Mouse (Mus musculus) stomach, embryonic 15.5 days (tissue): ENCODE data around the gene Ttf1. TPM values are rescaled to one million over a fixed set of nuclear protein-coding genes. Genes with fewer than 3 reads are reported as not detected.
"Not testable (repeated sequence)": the region's sequence is repeated elsewhere in the genome, so short reads cannot be mapped to it uniquely, and the experiment has no call there.

ENCODE experiments used
- ATAC-seq: fragments of 200-750 bp; cut with Nextera tagmentation; 2 replicates; pipeline ENCODE4 v1.8.0; 2017; ENCODE audit warnings: low read depth, moderate number of reproducible peaks, moderate TSS enrichment; ENCODE audit not compliant: insufficient read depth, low FRiP score
- H3K27ac ChIP-seq: fragments of 300-500 bp; sonication (generic); 2 replicates; pipeline ENCODE4 v1.5.1; 2015; ENCODE audit warnings: mild to moderate bottlenecking, inconsistent platforms
- H3K27me3 ChIP-seq: fragments of 300-500 bp; sonication (generic); replicated peaks from 2 replicates; pipeline ENCODE4 v1.6.1; 2015; ENCODE audit warnings: inconsistent platforms
- H3K36me3 ChIP-seq: fragments of 300-500 bp; sonication (generic); 2 replicates; pipeline ENCODE4 v1.6.1; 2015; ENCODE audit warnings: inconsistent platforms
- H3K4me1 ChIP-seq: fragments of 300-500 bp; sonication (generic); 2 replicates; pipeline ENCODE4 v1.6.1; 2015; ENCODE audit warnings: inconsistent platforms
- H3K4me2 ChIP-seq: fragments of 300-500 bp; sonication (generic); 2 replicates; pipeline ENCODE4 v1.6.1; 2015; ENCODE audit warnings: mild to moderate bottlenecking, inconsistent platforms
- H3K4me3 ChIP-seq: fragments of 300-500 bp; sonication (generic); replicated peaks from 2 replicates; pipeline ENCODE4 v1.5.1; 2015; ENCODE audit warnings: inconsistent platforms
- H3K9ac ChIP-seq: fragments of 300-500 bp; sonication (generic); 2 replicates; pipeline ENCODE4 v1.6.1; 2015; ENCODE audit warnings: inconsistent platforms
- H3K9me3 ChIP-seq: fragments of 300-500 bp; sonication (generic); 2 replicates; pipeline ENCODE4 v1.6.1; 2016; ENCODE audit warnings: inconsistent platforms
- WGBS: fragments of 180-500 bp; shearing (Covaris S2); methylation state at CpG from one replicate; pipeline ENCODE4 v1.1.7; 2015; 5-methylcytosine and 5-hydroxymethylcytosine counted together
- polyA plus RNA-seq: library from polyadenylated mRNA; unstranded; fragments of >200 nt; fragmentation: Nextera tagmentation; extraction: Ambion mirVana; gene quantifications from 2 replicates; pipeline ENCODE4 v1.2.1, GENCODE M21; 2015

The Ttf1 gene
- polyA plus RNA-seq, 1 experiment from 2014 or later, result 10.1 TPM

DNA sequence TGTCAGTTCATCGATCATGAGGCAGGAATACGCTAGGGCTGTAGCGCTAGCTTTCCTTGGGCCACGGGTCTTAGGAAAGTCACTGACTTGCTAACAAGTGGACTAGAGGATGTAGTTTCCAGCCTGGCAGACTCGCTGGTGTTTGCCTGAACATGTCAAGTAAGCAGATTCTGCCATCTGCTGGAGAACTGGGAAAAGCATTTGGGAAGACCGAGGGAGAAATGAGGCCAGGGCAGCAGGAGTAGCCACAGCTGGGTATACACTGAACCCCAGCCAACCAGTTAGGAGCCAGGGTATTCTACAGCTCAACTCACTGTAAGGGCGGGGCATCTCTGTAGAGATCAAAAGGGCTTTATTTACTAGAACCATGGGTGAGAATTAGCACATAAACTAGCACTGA lies 6.3 kb downstream of the Ttf1 start:
- peaks cover 2% of the 10 kb centered on the region; the same call in 1 of the 2 replicates for H3K4me1 ChIP-seq
- peak; percentile 27; the same call in 1 of the 2 replicates for ATAC-seq
- H3K27me3 ChIP-seq, result no peaks in the 10 kb centered on the region
- H3K36me3 ChIP-seq, result peaks cover 18% of the 10 kb centered on the region
- no peak overlapping the region for H3K9ac ChIP-seq
- no peak overlapping the region for H3K4me2 ChIP-seq
- no peaks in the 10 kb centered on the region for H3K9me3 ChIP-seq
- no peak overlapping the region for H3K27ac ChIP-seq
- H3K4me3 ChIP-seq, result no peak overlapping the region
- WGBS, result 56% methylated on average over 7 of the region's 7 CpGs

GRCm38 (mm10) chr2:29074676-29075075 lies 14.6 kb downstream of the Ttf1 start:
- ATAC-seq, result no peak
- Histone ChIP-seq H3K9ac (no peak overlapping the region), H3K36me3 (peaks cover 48% of the 10 kb centered on the region), H3K4me2 (no peak overlapping the region), H3K9me3 (no peaks in the 10 kb centered on the region), H3K27me3 (no peaks in the 10 kb centered on the region), H3K27ac (no peak overlapping the region), H3K4me1 (no peaks in the 10 kb centered on the region), H3K4me3 (no peak overlapping the region)
- 90% methylated on average over 7 of the region's 7 CpGs for WGBS

DNA sequence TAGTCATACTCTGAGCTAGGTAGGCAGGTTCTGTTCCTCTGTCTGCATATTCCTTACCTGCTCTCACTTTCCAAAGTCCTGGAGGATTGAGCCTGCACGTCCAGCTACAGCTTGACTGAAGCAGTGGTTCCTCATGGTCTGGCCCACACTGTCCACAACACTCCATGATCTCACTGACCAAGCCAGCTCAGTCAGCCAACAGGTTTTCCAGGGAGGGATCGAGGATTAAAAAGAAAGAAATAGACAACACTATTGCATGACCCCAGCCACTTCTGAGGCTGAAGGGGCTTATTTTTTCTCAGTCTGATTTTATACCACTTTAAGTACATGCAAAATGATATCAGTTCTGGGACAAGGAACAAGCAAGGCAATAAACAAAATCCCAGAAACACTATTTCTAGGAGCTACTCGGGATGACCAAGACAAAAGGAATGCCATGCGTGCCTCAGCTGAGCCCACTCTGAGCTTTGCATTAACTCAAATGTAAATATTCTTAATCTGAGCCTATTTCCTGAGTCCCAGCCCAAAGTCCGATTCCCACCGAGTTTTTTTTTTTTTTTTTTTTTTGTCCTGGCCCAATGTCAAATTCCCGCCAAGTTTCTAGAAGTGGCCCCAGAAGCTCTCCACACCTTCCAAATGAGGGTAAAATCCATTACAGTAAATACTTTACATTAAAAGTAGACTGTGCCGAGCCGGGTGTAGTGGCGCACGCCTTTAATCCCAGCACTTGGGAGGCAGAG lies 15.4 kb downstream of the Ttf1 start:
- Histone ChIP-seq H3K9me3 (no peaks in the 10 kb centered on the region), H3K36me3 (peaks cover 51% of the 10 kb centered on the region), H3K4me1 (no peaks in the 10 kb centered on the region), H3K27me3 (no peaks in the 10 kb centered on the region), H3K4me2 (no peak overlapping the region), H3K27ac (no peak overlapping the region), H3K9ac (no peak overlapping the region), H3K4me3 (no peak overlapping the region)
- ATAC-seq, result no peak
- 78% methylated on average over 11 of the region's 11 CpGs for WGBS

DNA sequence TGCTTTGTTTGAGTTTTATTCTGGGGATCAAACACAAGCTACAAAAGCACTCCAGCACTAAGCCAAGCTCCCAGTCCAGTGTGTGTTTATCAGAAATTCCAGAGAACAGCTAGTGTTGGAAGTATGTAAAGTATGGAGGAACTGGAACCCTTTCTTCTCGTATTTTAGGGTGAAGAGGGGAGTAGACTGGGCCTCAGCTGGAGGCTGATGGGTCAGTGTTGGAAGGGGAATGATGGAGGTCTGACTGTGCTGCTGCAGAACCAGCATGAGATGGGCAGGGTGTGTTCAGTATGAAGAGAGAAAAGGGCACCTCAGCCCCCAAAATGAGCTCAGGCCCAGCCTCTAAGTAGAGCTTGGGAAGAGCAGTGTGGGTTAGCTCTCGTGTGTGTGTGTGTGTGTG lies 16.2 kb downstream of the Ttf1 start:
- ATAC-seq, result no peak
- Histone ChIP-seq H3K4me3 (no peak overlapping the region), H3K4me2 (no peak overlapping the region), H3K9ac (no peak overlapping the region), H3K36me3 (peaks cover 52% of the 10 kb centered on the region), H3K4me1 (no peaks in the 10 kb centered on the region), H3K9me3 (no peaks in the 10 kb centered on the region), H3K27ac (no peak overlapping the region), H3K27me3 (no peaks in the 10 kb centered on the region)
- WGBS, result 81% methylated on average over 2 of the region's 2 CpGs

GRCm38 (mm10) chr2:29081965-29082364 lies 21.9 kb downstream of the Ttf1 start:
- 78% methylated on average over 3 of the region's 3 CpGs for WGBS
- H3K36me3 ChIP-seq, result peaks cover 52% of the 10 kb centered on the region
- no peak overlapping the region for H3K27ac ChIP-seq
- no peak for ATAC-seq
- no peak overlapping the region for H3K9ac ChIP-seq
- no peak overlapping the region for H3K4me2 ChIP-seq
- H3K4me1 ChIP-seq, result no peaks in the 10 kb centered on the region
- no peaks in the 10 kb centered on the region for H3K9me3 ChIP-seq
- no peaks in the 10 kb centered on the region for H3K27me3 ChIP-seq
- H3K4me3 ChIP-seq, result no peak overlapping the region

DNA sequence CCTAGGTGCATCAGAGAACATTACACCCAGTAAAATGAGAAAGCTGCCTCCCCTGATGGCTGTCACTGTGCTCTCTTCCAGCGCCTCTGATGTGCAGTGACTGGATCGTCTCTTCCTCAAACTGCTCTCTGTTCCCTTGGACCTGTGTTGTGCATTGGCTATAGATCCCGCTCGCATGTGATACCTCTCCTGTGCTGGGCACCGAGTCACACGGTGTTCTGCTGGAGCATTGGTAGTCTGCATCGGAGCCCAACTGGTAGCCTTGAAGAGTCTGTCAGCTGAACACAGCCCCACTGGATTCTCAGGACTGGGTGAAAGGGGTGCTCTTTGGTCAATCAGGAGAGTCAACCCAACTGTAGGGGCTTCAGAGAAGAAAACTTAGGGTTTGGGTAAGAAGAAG lies 26.0 kb downstream of the Ttf1 start:
- Histone ChIP-seq H3K4me3 (no peak overlapping the region), H3K4me1 (no peaks in the 10 kb centered on the region), H3K27me3 (no peaks in the 10 kb centered on the region), H3K27ac (no peak overlapping the region), H3K36me3 (peaks cover 34% of the 10 kb centered on the region), H3K4me2 (no peak overlapping the region), H3K9me3 (no peaks in the 10 kb centered on the region), H3K9ac (no peak overlapping the region)
- no peak for ATAC-seq
- WGBS, result 96% methylated on average over 7 of the region's 7 CpGs

DNA sequence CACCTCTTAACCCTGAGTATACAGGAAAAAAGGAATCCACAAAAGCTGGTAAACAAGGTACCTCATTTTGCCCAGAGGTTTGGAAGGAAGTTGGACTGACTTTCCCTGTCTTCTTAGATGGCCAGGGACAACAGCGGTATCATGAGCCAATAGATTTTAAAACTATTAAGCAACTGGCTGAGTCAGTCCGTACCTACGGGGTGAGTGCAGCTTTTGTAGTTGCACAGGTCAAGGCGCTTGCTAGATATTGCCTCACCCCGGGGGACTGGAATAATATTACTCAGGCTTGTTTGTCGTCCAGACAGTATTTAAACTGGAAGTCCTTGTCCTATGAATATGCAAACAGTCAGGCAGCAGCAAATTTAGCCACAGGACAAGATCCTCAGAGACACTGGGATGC lies 29.2 kb downstream of the Ttf1 start:
- not testable (repeated sequence) for H3K9ac ChIP-seq, H3K27me3 ChIP-seq, ATAC-seq, H3K4me2 ChIP-seq, H3K27ac ChIP-seq, H3K9me3 ChIP-seq, H3K4me3 ChIP-seq, H3K4me1 ChIP-seq
- 77% methylated on average over 6 of the region's 6 CpGs for WGBS
- H3K36me3 ChIP-seq, result peaks cover 18% of the 10 kb centered on the region; the same call in 1 of the 2 replicates

DNA sequence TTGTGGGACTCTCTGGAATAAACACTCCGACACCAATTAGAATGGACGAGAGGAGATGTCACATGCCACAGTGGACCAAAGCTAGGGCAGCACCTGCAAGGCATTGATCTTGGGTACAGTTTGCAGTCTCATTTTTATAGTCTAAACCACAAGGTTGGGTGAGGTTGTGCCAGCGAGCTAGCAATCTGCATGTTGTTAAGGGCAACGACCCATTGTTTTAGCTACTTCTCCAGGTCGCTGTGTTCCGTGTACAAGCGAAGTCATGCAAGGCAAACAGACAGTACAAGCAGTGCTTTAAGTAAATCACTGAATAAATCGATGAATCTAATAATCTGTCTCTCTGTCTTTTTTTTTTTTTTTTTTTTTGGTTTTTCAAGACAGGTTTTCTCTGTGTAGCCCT lies 35.6 kb downstream of the Ttf1 start:
- no peak overlapping the region for H3K4me3 ChIP-seq
- H3K27me3 ChIP-seq, result no peaks in the 10 kb centered on the region
- no peaks in the 10 kb centered on the region for H3K4me1 ChIP-seq
- no peak for ATAC-seq
- H3K9ac ChIP-seq, result no peak overlapping the region
- 82% methylated on average over 8 of the region's 8 CpGs for WGBS
- no peaks in the 10 kb centered on the region for H3K9me3 ChIP-seq
- H3K4me2 ChIP-seq, result no peak overlapping the region
- H3K27ac ChIP-seq, result no peak overlapping the region
- H3K36me3 ChIP-seq, result no peaks in the 10 kb centered on the region

DNA sequence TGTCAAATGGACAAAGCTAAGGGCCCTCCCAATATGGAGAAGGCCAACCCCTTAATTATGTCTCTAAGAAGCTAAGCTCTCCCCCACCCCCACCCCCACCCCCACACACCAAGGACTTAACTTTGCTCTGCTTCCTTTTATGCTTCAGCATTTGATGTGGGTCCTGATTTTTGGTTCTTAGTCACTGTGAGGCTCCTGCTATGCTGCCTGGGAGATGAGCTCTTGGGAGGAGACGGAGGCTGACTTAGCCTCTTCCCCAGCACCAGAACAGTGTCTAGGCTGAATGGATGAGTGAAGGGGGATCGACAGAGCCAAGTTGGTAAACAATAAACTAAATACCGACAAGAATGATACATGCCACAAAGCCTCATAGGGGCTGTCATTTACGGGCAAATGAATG lies 36.7 kb downstream of the Ttf1 start:
- no peak overlapping the region for H3K27ac ChIP-seq
- no peaks in the 10 kb centered on the region for H3K36me3 ChIP-seq
- H3K27me3 ChIP-seq, result no peaks in the 10 kb centered on the region
- ATAC-seq, result no peak
- H3K9me3 ChIP-seq, result no peaks in the 10 kb centered on the region
- no peak overlapping the region for H3K4me2 ChIP-seq
- 63% methylated on average over 4 of the region's 4 CpGs for WGBS
- no peak overlapping the region for H3K9ac ChIP-seq
- no peaks in the 10 kb centered on the region for H3K4me1 ChIP-seq
- no peak overlapping the region for H3K4me3 ChIP-seq

- 70% methylated on average over 3 of the region's 3 CpGs for WGBS
- Histone ChIP-seq H3K27ac (no peak overlapping the region), H3K4me2 (no peak overlapping the region), H3K4me1 (no peaks in the 10 kb centered on the region), H3K9me3 (no peaks in the 10 kb centered on the region), H3K9ac (no peak overlapping the region), H3K4me3 (no peak overlapping the region), H3K27me3 (no peaks in the 10 kb centered on the region), H3K36me3 (no peaks in the 10 kb centered on the region)
- ATAC-seq, result no peak
Measured at GRCm38 (mm10) chr2:29097465-29097864, 37.4 kb downstream of the Ttf1 start.

DNA sequence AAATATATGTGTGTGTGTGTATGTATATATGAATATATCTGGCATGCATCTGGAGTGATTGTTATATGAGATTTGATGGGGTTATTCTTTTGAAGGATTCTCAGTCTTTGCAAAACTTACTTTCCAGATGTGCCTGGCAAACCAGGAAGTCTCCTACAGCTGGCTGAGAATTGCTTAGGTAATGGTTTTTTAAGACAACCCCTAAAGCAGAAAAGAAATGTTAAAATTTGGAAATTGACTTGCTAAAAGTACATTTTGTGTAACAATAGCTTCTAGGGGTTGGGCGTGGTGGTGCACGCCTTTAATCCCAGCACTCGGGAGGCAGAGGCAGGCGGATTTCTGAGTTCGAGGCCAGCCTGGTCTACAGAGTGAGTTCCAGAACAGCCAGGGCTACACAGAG lies 37.9 kb downstream of the Ttf1 start:
- not testable (repeated sequence) for H3K36me3 ChIP-seq, H3K9me3 ChIP-seq, ATAC-seq, H3K27me3 ChIP-seq, H3K27ac ChIP-seq, H3K4me3 ChIP-seq, H3K4me2 ChIP-seq, H3K9ac ChIP-seq, H3K4me1 ChIP-seq
- 91% methylated on average over 5 of the region's 5 CpGs for WGBS

DNA sequence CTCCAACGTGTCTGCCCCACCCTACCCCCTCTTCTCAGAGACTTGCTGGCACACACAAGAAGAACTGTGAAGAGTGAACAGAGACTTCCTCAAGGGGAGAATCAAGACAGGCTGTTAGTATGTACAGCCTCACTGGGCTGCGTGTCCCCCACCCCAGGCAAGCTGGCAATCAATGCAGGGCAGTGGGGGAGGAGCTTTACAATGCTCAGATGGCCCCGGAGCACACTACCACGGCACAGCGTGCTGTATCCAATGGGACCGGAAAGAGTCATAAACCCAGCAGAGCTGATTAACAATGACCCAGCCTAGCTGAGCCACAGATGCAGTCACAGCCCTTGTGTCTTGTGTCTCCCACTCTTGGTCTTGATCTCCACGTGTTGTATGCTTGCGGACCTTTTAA lies 38.7 kb downstream of the Ttf1 start:
- Histone ChIP-seq H3K36me3 (no peaks in the 10 kb centered on the region), H3K9ac (no peak overlapping the region), H3K4me2 (no peak overlapping the region), H3K4me3 (no peak overlapping the region), H3K27me3 (no peaks in the 10 kb centered on the region), H3K27ac (no peak overlapping the region), H3K4me1 (no peaks in the 10 kb centered on the region), H3K9me3 (no peaks in the 10 kb centered on the region)
- WGBS, result 73% methylated on average over 8 of the region's 8 CpGs
- no peak for ATAC-seq

- Histone ChIP-seq H3K27ac (no peak overlapping the region), H3K4me1 (no peaks in the 10 kb centered on the region), H3K4me3 (no peak overlapping the region), H3K9me3 (no peaks in the 10 kb centered on the region), H3K27me3 (no peaks in the 10 kb centered on the region), H3K4me2 (no peak overlapping the region), H3K9ac (no peak overlapping the region), H3K36me3 (no peaks in the 10 kb centered on the region)
- 84% methylated on average over 14 of the region's 14 CpGs for WGBS
- ATAC-seq, result no peak
Measured at GRCm38 (mm10) chr2:29099646-29100045, 39.6 kb downstream of the Ttf1 start.
